Mouse (Mus musculus) intestine, embryonic 16.5 days (tissue): Measurements from ENCODE around the gene Vwa7. TPM values are rescaled to one million over a fixed set of nuclear protein-coding genes. Genes with fewer than 3 reads are reported as not detected.

ENCODE experiments used
- ATAC-seq: fragments of 200-750 bp; cut with Nextera tagmentation; 2 replicates; pipeline ENCODE4 v1.8.0; 2017; ENCODE audit warnings: moderate TSS enrichment, moderate library complexity
- H3K27ac ChIP-seq: fragments of 300-500 bp; sonication (generic); 2 replicates; pipeline ENCODE4 v1.5.1; 2014; ENCODE audit warnings: mild to moderate bottlenecking, low read length
- H3K27me3 ChIP-seq: fragments of 300-500 bp; sonication (generic); replicated peaks from 2 replicates; pipeline ENCODE4 v1.6.1; 2014; ENCODE audit warnings: low read length, control low read depth, mixed read lengths; ENCODE audit not compliant: control insufficient read depth, insufficient read depth
- H3K36me3 ChIP-seq: fragments of 300-500 bp; sonication (generic); 2 replicates; pipeline ENCODE4 v1.6.1; 2014; ENCODE audit warnings: low read length, control low read depth; ENCODE audit not compliant: control insufficient read depth, insufficient read depth
- H3K4me1 ChIP-seq: fragments of 300-500 bp; sonication (generic); 2 replicates; pipeline ENCODE4 v1.6.1; 2014; ENCODE audit warnings: low read length, control low read depth, mixed read lengths; ENCODE audit not compliant: control insufficient read depth, insufficient read depth
- H3K4me2 ChIP-seq: fragments of 300-500 bp; sonication (generic); 2 replicates; pipeline ENCODE4 v1.6.1; 2014; ENCODE audit warnings: low read depth, low read length, control low read depth
- H3K4me3 ChIP-seq: fragments of 300-500 bp; sonication (generic); 2 replicates; pipeline ENCODE4 v1.5.1; 2014; ENCODE audit warnings: mild to moderate bottlenecking, low read length
- H3K9ac ChIP-seq: fragments of 300-500 bp; sonication (generic); 2 replicates; pipeline ENCODE4 v1.6.1; 2014; ENCODE audit warnings: low read depth, low read length
- H3K9me3 ChIP-seq: fragments of 300-500 bp; sonication (generic); 2 replicates; pipeline ENCODE4 v1.6.1; 2016; ENCODE audit warnings: low read length, control low read depth; ENCODE audit not compliant: control insufficient read depth
- WGBS: fragments of 180-500 bp; shearing (Covaris S2); extraction: QIAGEN DNeasy Blood & Tissue Kit; methylation state at CpG from one replicate; pipeline ENCODE4 v1.1.7; 2014; 5-methylcytosine and 5-hydroxymethylcytosine counted together
- polyA plus RNA-seq: library from polyadenylated mRNA; unstranded; fragments of >200 nt; fragmentation: Nextera tagmentation; extraction: Ambion mirVana; gene quantifications from 2 replicates; pipeline ENCODE4 v1.2.1, GENCODE M21; 2015

Vwa7 gene
- polyA plus RNA-seq, 1 experiment from 2014 or later = 0.18 TPM

DNA sequence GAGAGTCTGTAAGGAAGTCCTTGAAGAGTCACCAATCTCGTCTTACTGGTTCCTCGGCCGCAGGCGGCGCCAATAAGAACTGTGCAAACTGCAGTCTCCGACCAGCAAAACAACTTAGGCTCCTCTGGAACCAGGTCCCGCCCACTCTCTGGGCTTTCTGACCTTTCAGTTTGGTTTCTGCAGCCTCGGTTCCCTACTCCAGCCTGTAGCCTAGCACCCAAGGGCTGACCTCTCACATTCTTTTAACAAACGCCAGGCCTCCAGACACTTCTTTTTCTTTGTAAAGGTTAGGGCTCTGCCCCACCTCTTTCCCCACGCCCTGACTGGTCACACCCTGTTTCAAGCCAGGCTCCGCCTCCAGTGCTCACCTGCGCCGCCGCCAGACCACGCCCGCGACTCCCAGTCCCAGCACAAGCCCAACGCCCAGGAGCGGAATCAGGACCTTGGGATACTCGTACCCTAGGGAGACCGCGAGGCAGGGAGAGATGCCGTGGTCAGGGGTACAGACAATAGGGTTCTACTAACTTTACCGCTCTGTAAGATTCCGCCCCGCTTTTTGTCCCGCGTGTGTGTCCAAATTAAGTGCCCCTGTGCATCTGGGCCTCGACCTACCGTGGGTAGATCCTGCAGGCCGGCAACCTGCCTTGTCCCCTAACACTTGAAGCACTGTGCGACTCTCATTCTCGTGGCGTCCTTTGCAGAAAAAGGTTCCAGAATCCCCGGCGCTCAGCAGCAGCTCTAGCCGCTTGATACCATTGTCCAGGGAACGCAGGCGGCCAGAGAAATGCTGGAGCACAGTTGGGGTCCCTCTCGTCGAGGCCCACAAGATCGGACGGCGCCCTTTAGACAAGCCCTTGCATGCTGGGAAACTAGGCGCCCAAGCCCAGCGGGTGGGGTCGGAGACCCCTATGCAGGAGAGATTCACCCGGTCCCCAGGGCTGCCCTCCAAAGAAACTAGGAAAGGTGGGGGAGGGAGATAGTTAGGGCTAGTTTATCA is 48.9 kb downstream of the Vwa7 start, which contains the start of gene Ly6g6c:
Ly6g6c (plus strand) TSS at position 438 of the 997 bp plus-strand sequence.
- Histone ChIP-seq H3K4me2 (peak within 1 kb of the TSS; percentile 69), H3K9me3 (no peaks in the 10 kb centered on the region), H3K27ac (peak within 1 kb of the TSS; percentile 79), H3K36me3 (no peaks in the 10 kb centered on the region), H3K9ac (peak within 1 kb of the TSS; percentile 59), H3K27me3 (no peaks in the 10 kb centered on the region; the same call in 1 of the 2 replicates), H3K4me3 (peak within 1 kb of the TSS; percentile 50), H3K4me1 (peaks cover 29% of the 10 kb centered on the region)
- WGBS = 4% methylated on average over 48 of the region's 48 CpGs
- ATAC-seq = peak; percentile 90

GRCm38 (mm10) chr17:35066084-35066483 is 49.7 kb downstream of the Vwa7 start, which contains the start of gene Mpig6b:
Gene Mpig6b, minus strand, starts transcription at chr17:35066184.
- Histone ChIP-seq H3K9ac (peak within 1 kb of the TSS; percentile 59), H3K4me2 (peak within 1 kb of the TSS; percentile 69), H3K27me3 (no peaks in the 10 kb centered on the region; the same call in 1 of the 2 replicates), H3K36me3 (no peaks in the 10 kb centered on the region), H3K27ac (peak within 1 kb of the TSS; percentile 79), H3K4me1 (peaks cover 23% of the 10 kb centered on the region), H3K4me3 (peak within 1 kb of the TSS; percentile 50), H3K9me3 (no peaks in the 10 kb centered on the region)
- 63% methylated on average over 10 of the region's 10 CpGs for WGBS
- ATAC-seq = no peak

GRCm38 (mm10) chr17:35068213-35068914 is 52.0 kb downstream of the Vwa7 start:
- 77% methylated on average over 17 of the region's 17 CpGs for WGBS
- Histone ChIP-seq H3K4me3 (no peak overlapping the region), H3K27ac (no peak overlapping the region)

DNA sequence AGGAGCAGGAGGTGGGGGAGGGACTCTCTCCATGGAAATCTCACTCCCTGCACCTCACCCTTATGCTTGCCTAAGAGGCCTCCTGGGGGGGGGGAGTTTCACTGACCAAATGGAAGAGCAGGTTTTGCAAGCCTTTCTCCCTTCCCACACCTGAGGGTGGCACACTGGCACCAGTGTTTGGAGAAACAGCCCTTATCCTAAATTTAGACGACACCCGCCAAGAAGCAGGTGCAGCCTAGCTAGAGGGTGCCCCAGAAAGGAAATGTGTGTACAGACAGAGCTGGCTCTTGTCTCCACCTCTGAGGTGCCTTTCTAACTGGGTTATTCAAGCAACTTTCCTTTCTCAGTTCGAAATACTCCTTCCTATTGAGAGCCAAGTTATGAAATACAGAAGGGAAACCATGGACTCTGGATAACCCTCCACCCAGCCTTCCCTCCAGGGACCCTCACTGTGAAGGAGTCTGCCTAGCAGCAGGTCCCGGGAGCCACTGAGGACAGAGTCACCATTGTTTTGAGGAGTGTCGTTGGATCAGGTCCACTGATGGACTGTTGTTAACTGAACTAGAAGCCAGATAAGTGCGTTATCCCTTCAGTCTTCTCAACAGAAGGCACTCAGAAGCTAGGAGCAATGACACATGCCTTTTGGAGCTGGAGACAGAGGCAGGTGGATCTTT is 54.3 kb downstream of the Vwa7 start:
- no peak overlapping the region for H3K27ac ChIP-seq
- no peaks in the 10 kb centered on the region; the same call in 1 of the 2 replicates for H3K27me3 ChIP-seq
- ATAC-seq = no peak
- peaks cover 5% of the 10 kb centered on the region for H3K4me1 ChIP-seq
- WGBS = 48% methylated on average over 6 of the region's 6 CpGs
- H3K36me3 ChIP-seq = no peaks in the 10 kb centered on the region
- no peaks in the 10 kb centered on the region for H3K9me3 ChIP-seq
- H3K9ac ChIP-seq = no peak overlapping the region
- H3K4me3 ChIP-seq = no peak overlapping the region
- no peak overlapping the region for H3K4me2 ChIP-seq

More at GRCm38 (mm10) chr17:35068213-35068914, 52.0 kb downstream of the Vwa7 start:
- Histone ChIP-seq H3K27me3 (no peaks in the 10 kb centered on the region; the same call in 1 of the 2 replicates), H3K4me1 (peaks cover 16% of the 10 kb centered on the region), H3K4me2 (no peak overlapping the region), H3K36me3 (no peaks in the 10 kb centered on the region), H3K9ac (no peak overlapping the region), H3K9me3 (no peaks in the 10 kb centered on the region)
- ATAC-seq = no peak

DNA sequence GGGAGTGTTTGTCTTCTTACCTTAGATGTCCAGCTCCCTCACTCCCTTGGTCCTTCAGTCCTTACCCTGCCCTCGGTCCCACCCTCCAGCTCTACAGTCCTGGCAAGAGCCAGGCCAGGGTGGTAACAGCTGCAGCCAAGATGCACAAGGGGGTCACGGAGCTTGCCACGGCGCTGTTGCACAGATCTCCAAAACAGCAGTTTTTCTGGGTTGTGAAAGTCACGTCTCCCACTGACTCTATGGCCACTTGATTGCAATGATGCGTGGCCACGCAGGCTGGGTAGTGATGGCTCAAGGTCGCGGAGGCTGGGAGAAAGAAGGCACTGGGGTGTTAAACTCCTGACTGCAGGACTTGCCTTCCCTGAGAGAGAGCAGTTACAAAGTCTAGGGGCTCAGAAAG is 55.1 kb downstream of the Vwa7 start:
- WGBS = 75% methylated on average over 9 of the region's 9 CpGs
- Histone ChIP-seq H3K9me3 (no peaks in the 10 kb centered on the region), H3K9ac (no peak overlapping the region), H3K4me3 (no peak overlapping the region), H3K4me2 (no peak overlapping the region), H3K4me1 (peaks cover 8% of the 10 kb centered on the region), H3K27ac (no peak overlapping the region), H3K27me3 (no peaks in the 10 kb centered on the region; the same call in 1 of the 2 replicates), H3K36me3 (no peaks in the 10 kb centered on the region)
- no peak for ATAC-seq

DNA sequence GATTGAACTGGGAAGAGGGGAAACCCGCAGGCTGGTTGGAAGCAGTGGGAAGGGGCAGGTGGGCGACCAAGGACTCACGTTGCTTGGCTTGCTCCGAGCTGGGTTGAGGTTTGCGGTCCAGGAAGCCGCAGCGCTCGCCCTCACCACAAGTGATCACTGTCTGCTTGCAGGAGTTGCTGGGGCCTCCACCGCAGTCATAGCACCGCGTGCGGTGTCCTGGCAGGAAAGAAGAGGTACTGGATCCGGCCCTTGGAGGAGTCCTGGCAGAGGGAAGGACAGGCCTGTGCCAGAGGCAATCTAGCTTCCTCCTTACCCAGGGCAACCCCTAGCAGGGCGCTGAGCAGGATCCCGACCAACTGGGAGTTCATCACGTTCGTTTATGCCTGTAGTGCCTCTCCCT is 57.7 kb downstream of the Vwa7 start:
- 38% methylated on average over 17 of the region's 17 CpGs for WGBS
- H3K36me3 ChIP-seq = no peaks in the 10 kb centered on the region
- peak overlapping the region; percentile 15 for H3K4me3 ChIP-seq
- H3K9ac ChIP-seq = peak overlapping the region; percentile 46; the same call in 1 of the 2 replicates
- H3K4me1 ChIP-seq = peaks cover 24% of the 10 kb centered on the region
- no peaks in the 10 kb centered on the region for H3K9me3 ChIP-seq
- H3K27me3 ChIP-seq = no peaks in the 10 kb centered on the region
- H3K4me2 ChIP-seq = 0 out of 2 replicates have a peak overlapping the region, but pooled peaks have one; percentile 5
- peak; percentile 19; the same call in 1 of the 2 replicates for ATAC-seq
- H3K27ac ChIP-seq = no peak overlapping the region

Other genes with a start within 250 kb of the Vwa7 start
- gene Cyp21a1, start 212.0 kb upstream of the Vwa7 start, polyA plus RNA-seq = 0.06 and 15.4 TPM in 2 replicates
- 24.0 and 26.5 TPM in 2 replicates for gene Stk19, start 179.6 kb upstream of the Vwa7 start, polyA plus RNA-seq
- 53.6 and 59.0 TPM in 2 replicates for gene Dxo, start 179.6 kb upstream of the Vwa7 start, polyA plus RNA-seq
- 39.2 and 44.9 TPM in 2 replicates for gene Skiv2l, start 166.4 kb upstream of the Vwa7 start, polyA plus RNA-seq
- gene Nelfe, start 166.2 kb upstream of the Vwa7 start, polyA plus RNA-seq = 104 TPM in 2 replicates
- 95.8 and 107 TPM in 2 replicates for gene Cfb, start 154.1 kb upstream of the Vwa7 start, polyA plus RNA-seq
- gene Zbtb12, start 137.1 kb upstream of the Vwa7 start, polyA plus RNA-seq = 1.5 and 1.7 TPM in 2 replicates
- not detected in 2 replicates for gene Gm20547, start 134.5 kb upstream of the Vwa7 start, polyA plus RNA-seq
- 26.5 and 36.0 TPM in 2 replicates for gene C2, start 118.3 kb upstream of the Vwa7 start, polyA plus RNA-seq
- 59.8 and 61.9 TPM in 2 replicates for gene Ehmt2, start 118.1 kb upstream of the Vwa7 start, polyA plus RNA-seq
- gene Slc44a4, start 102.1 kb upstream of the Vwa7 start, polyA plus RNA-seq = 108 and 134 TPM in 2 replicates
- 226 and 301 TPM in 2 replicates for gene Neu1, start 85.3 kb upstream of the Vwa7 start, polyA plus RNA-seq
- 0.22 and 0.24 TPM in 2 replicates for gene Hspa1b, start 57.3 kb upstream of the Vwa7 start, polyA plus RNA-seq
- gene Gm20481, start 46.7 kb upstream of the Vwa7 start, polyA plus RNA-seq = not detected in 2 replicates
- gene Hspa1a, start 44.4 kb upstream of the Vwa7 start, polyA plus RNA-seq = 6.3 and 6.6 TPM in 2 replicates
- 0.38 and 0.57 TPM in 2 replicates for gene Hspa1l, start 43.9 kb upstream of the Vwa7 start, polyA plus RNA-seq
- 159 and 181 TPM in 2 replicates for gene Lsm2, start 34.7 kb upstream of the Vwa7 start, polyA plus RNA-seq
- 112 and 119 TPM in 2 replicates for gene Vars, start 15.6 kb upstream of the Vwa7 start, polyA plus RNA-seq
- 11.3 TPM in 2 replicates for gene Sapcd1, start 11.4 kb downstream of the Vwa7 start, polyA plus RNA-seq
- 3.6 and 4.4 TPM in 2 replicates for gene Msh5, start 30.2 kb downstream of the Vwa7 start, polyA plus RNA-seq
- 405 and 416 TPM in 2 replicates for gene Clic1, start 33.4 kb downstream of the Vwa7 start, polyA plus RNA-seq
- gene Ddah2, start 42.5 kb downstream of the Vwa7 start, polyA plus RNA-seq = 146 and 170 TPM in 2 replicates
- 0.24 TPM in 1 of 2 replicates, not detected in the other for gene Ly6g6c, start 48.8 kb downstream of the Vwa7 start, polyA plus RNA-seq
- 0.37 and 0.40 TPM in 2 replicates for gene Mpig6b, start 49.6 kb downstream of the Vwa7 start, polyA plus RNA-seq
- 3.4 and 3.8 TPM in 2 replicates for gene Ly6g6e, start 60.3 kb downstream of the Vwa7 start, polyA plus RNA-seq
- 4.3 and 5.6 TPM in 2 replicates for gene Ly6g6d, start 61.5 kb downstream of the Vwa7 start, polyA plus RNA-seq
- gene Ly6g6f, start 69.0 kb downstream of the Vwa7 start, polyA plus RNA-seq = 0.16 and 0.23 TPM in 2 replicates
- gene Abhd16a, start 72.7 kb downstream of the Vwa7 start, polyA plus RNA-seq = 107 and 108 TPM in 2 replicates
- gene Ly6g5c, start 91.7 kb downstream of the Vwa7 start, polyA plus RNA-seq = not detected in 2 replicates
- 0.56 and 0.66 TPM in 2 replicates for gene Ly6g5b, start 98.8 kb downstream of the Vwa7 start, polyA plus RNA-seq
- 16.8 and 21.3 TPM in 2 replicates for gene Gpank1, start 104.9 kb downstream of the Vwa7 start, polyA plus RNA-seq
- gene Csnk2b, start 105.5 kb downstream of the Vwa7 start, polyA plus RNA-seq = 246 and 254 TPM in 2 replicates
- gene D17H6S53E, start 109.8 kb downstream of the Vwa7 start, polyA plus RNA-seq = 15.4 and 18.3 TPM in 2 replicates
- gene Apom, start 115.5 kb downstream of the Vwa7 start, polyA plus RNA-seq = 9.4 and 20.2 TPM in 2 replicates
- gene Bag6, start 118.6 kb downstream of the Vwa7 start, polyA plus RNA-seq = 37.5 and 41.3 TPM in 2 replicates
- gene Prrc2a, start 148.3 kb downstream of the Vwa7 start, polyA plus RNA-seq = 103 TPM in 2 replicates
- 17.4 and 19.4 TPM in 2 replicates for gene Aif1, start 159.5 kb downstream of the Vwa7 start, polyA plus RNA-seq
- gene Lst1, start 171.9 kb downstream of the Vwa7 start, polyA plus RNA-seq = 16.9 and 17.1 TPM in 2 replicates
- gene Ltb, start 177.9 kb downstream of the Vwa7 start, polyA plus RNA-seq = 4.4 and 4.7 TPM in 2 replicates
- 0.18 and 0.23 TPM in 2 replicates for gene Tnf, start 185.4 kb downstream of the Vwa7 start, polyA plus RNA-seq
- 0.99 and 1.2 TPM in 2 replicates for gene Lta, start 188.8 kb downstream of the Vwa7 start, polyA plus RNA-seq
- gene Gm16181, start 204.3 kb downstream of the Vwa7 start, polyA plus RNA-seq = 0.29 and 0.46 TPM in 2 replicates
- gene Atp6v1g2, start 217.1 kb downstream of the Vwa7 start, polyA plus RNA-seq = 4.7 and 4.8 TPM in 2 replicates
- gene Nfkbil1, start 219.2 kb downstream of the Vwa7 start, polyA plus RNA-seq = 8.9 and 9.2 TPM in 2 replicates
- 325 and 376 TPM in 2 replicates for gene Ddx39b, start 225.2 kb downstream of the Vwa7 start, polyA plus RNA-seq
- gene H2-D1, start 246.2 kb downstream of the Vwa7 start, polyA plus RNA-seq = 238 and 255 TPM in 2 replicates